Mouse (Mus musculus): ENCODE results near the gene Zc2hc1c. TPM values are rescaled to one million over a fixed set of nuclear protein-coding genes. Genes with fewer than 3 reads are reported as not detected.
"Not testable (repeated sequence)": the region's sequence is repeated elsewhere in the genome, so short reads cannot be mapped to it uniquely, and the experiment has no call there.

The Zc2hc1c gene
- polyA plus RNA-seq, 1 experiment: 0.75 TPM

GRCm38 (mm10) chr12:85279396-85280080, 8.9 kb upstream of the Zc2hc1c start:
- no peak for TF ChIP-seq MYOD1 (IDR thresholded peaks at IDR 0.05; ENCODE audit: control insufficient read depth, insufficient read length, low read depth)
- TF ChIP-seq MYOG (IDR thresholded peaks at IDR 0.05; ENCODE audit: control insufficient read depth, extremely low read depth, insufficient read length): no peak
- TF ChIP-seq MAX (IDR thresholded peaks at IDR 0.05): no peak
- TF ChIP-seq FOSL1 (IDR thresholded peaks at IDR 0.05; ENCODE audit: insufficient read depth, low read length, poor library complexity, severe bottlenecking): no peak
- TF ChIP-seq USF1 (IDR thresholded peaks at IDR 0.05; ENCODE audit: low read depth): no peak
- no peak for TF ChIP-seq CTCF (IDR thresholded peaks at IDR 0.05; ENCODE audit: control insufficient read depth, insufficient read depth, insufficient read length)
- TF ChIP-seq CEBPB (IDR thresholded peaks at IDR 0.05; ENCODE audit: low read depth): no peak

GRCm38 (mm10) chr12:85280105-85280844, 8.1 kb upstream of the Zc2hc1c start:
- Histone ChIP-seq H3K27me3 (ENCODE audit: control insufficient read depth, insufficient read depth, insufficient read length) (no peaks in the 10 kb centered on the region), H3ac (ENCODE audit: control insufficient read depth, insufficient read length, low read depth) (peak overlapping the region; percentile 79), H3K36me3 (ENCODE audit: control insufficient read depth, insufficient read depth) (no peaks in the 10 kb centered on the region), H3K4me3 (ENCODE audit: insufficient read depth, poor library complexity, severe bottlenecking) (peak overlapping the region; percentile 64), H3K79me3 (ENCODE audit: low read depth) (no peaks in the 10 kb centered on the region), H3K79me2 (ENCODE audit: control insufficient read depth, insufficient read depth) (peaks cover 6% of the 10 kb centered on the region)
- no peak for TF ChIP-seq MYOG (IDR thresholded peaks at IDR 0.05; ENCODE audit: control insufficient read depth, extremely low read depth, insufficient read length)
- no peak for TF ChIP-seq FOSL1 (IDR thresholded peaks at IDR 0.05; ENCODE audit: insufficient read depth, low read length, poor library complexity, severe bottlenecking)
- TF ChIP-seq USF1 (IDR thresholded peaks at IDR 0.05; ENCODE audit: low read depth): peak; percentile 55
- no peak for TF ChIP-seq MAX (IDR thresholded peaks at IDR 0.05)

More at GRCm38 (mm10) chr12:85279396-85280080, 8.9 kb upstream of the Zc2hc1c start:
- H3K4me3 ChIP-seq (ENCODE audit: insufficient read depth, poor library complexity, severe bottlenecking): peak overlapping the region; percentile 64
- H3K27me3 ChIP-seq (ENCODE audit: control insufficient read depth, insufficient read depth, insufficient read length): no peaks in the 10 kb centered on the region
- peaks cover 6% of the 10 kb centered on the region for H3K79me2 ChIP-seq (ENCODE audit: control insufficient read depth, insufficient read depth)
- H3K79me3 ChIP-seq (ENCODE audit: low read depth): no peaks in the 10 kb centered on the region
- peaks cover 3% of the 10 kb centered on the region for H3K36me3 ChIP-seq (ENCODE audit: control insufficient read depth, insufficient read depth)
- peak overlapping the region; percentile 79 for H3ac ChIP-seq (ENCODE audit: control insufficient read depth, insufficient read length, low read depth)

- Histone ChIP-seq H3K79me2 (ENCODE audit: control insufficient read depth, insufficient read depth) (peaks cover 6% of the 10 kb centered on the region), H3K4me3 (ENCODE audit: insufficient read depth, poor library complexity, severe bottlenecking) (no peak overlapping the region), H3K79me3 (ENCODE audit: low read depth) (no peaks in the 10 kb centered on the region), H3ac (ENCODE audit: control insufficient read depth, insufficient read length, low read depth) (no peak overlapping the region), H3K27me3 (ENCODE audit: control insufficient read depth, insufficient read depth, insufficient read length) (no peaks in the 10 kb centered on the region), H3K36me3 (ENCODE audit: control insufficient read depth, insufficient read depth) (no peaks in the 10 kb centered on the region)
- TF ChIP-seq MYOD1 (IDR thresholded peaks at IDR 0.05; ENCODE audit: control insufficient read depth, insufficient read length, low read depth): no peak
- TF ChIP-seq MAX (IDR thresholded peaks at IDR 0.05): no peak
- TF ChIP-seq CEBPB (IDR thresholded peaks at IDR 0.05; ENCODE audit: low read depth): no peak
- no peak for TF ChIP-seq CTCF (IDR thresholded peaks at IDR 0.05; ENCODE audit: control insufficient read depth, insufficient read depth, insufficient read length)
- no peak for TF ChIP-seq MYOG (IDR thresholded peaks at IDR 0.05; ENCODE audit: control insufficient read depth, extremely low read depth, insufficient read length)
- no peak for TF ChIP-seq USF1 (IDR thresholded peaks at IDR 0.05; ENCODE audit: low read depth)
- TF ChIP-seq FOSL1 (IDR thresholded peaks at IDR 0.05; ENCODE audit: insufficient read depth, low read length, poor library complexity, severe bottlenecking): no peak
Observed at GRCm38 (mm10) chr12:85280845-85281651, 7.3 kb upstream of the Zc2hc1c start.

GRCm38 (mm10) chr12:85281756-85282155, 6.6 kb upstream of the Zc2hc1c start:
- H3K36me3 ChIP-seq (ENCODE audit: control insufficient read depth, insufficient read depth); H3K27me3 ChIP-seq (ENCODE audit: control insufficient read depth, insufficient read depth, insufficient read length); H3K79me2 ChIP-seq (ENCODE audit: control insufficient read depth, insufficient read depth); H3K4me3 ChIP-seq (ENCODE audit: insufficient read depth, poor library complexity, severe bottlenecking); H3K79me3 ChIP-seq (ENCODE audit: low read depth); H3ac ChIP-seq (ENCODE audit: control insufficient read depth, insufficient read length, low read depth): not testable (repeated sequence)

GRCm38 (mm10) chr12:85284331-85284730, 4.1 kb upstream of the Zc2hc1c start:
- no peak overlapping the region for H3K4me3 ChIP-seq (ENCODE audit: insufficient read depth, poor library complexity, severe bottlenecking)
- no peaks in the 10 kb centered on the region for H3K36me3 ChIP-seq (ENCODE audit: control insufficient read depth, insufficient read depth)
- H3K27me3 ChIP-seq (ENCODE audit: control insufficient read depth, insufficient read depth, insufficient read length): no peaks in the 10 kb centered on the region
- H3ac ChIP-seq (ENCODE audit: control insufficient read depth, insufficient read length, low read depth): no peak overlapping the region
- H3K79me2 ChIP-seq (ENCODE audit: control insufficient read depth, insufficient read depth): peaks cover 6% of the 10 kb centered on the region
- no peaks in the 10 kb centered on the region for H3K79me3 ChIP-seq (ENCODE audit: low read depth)
- TF ChIP-seq FOSL1 (IDR thresholded peaks at IDR 0.05; ENCODE audit: insufficient read depth, low read length, poor library complexity, severe bottlenecking) (no peak), CEBPB (IDR thresholded peaks at IDR 0.05; ENCODE audit: low read depth) (no peak), CTCF (IDR thresholded peaks at IDR 0.05; ENCODE audit: control insufficient read depth, insufficient read depth, insufficient read length) (no peak), USF1 (IDR thresholded peaks at IDR 0.05; ENCODE audit: low read depth) (no peak), MYOG (IDR thresholded peaks at IDR 0.05; ENCODE audit: control insufficient read depth, extremely low read depth, insufficient read length) (no peak), MAX (IDR thresholded peaks at IDR 0.05) (no peak), MYOD1 (IDR thresholded peaks at IDR 0.05; ENCODE audit: control insufficient read depth, insufficient read length, low read depth) (no peak)

Measured in C2C12 (cell line).